Mouse (Mus musculus) heart, postnatal 36 days (tissue): ENCODE data around the gene Kcnmb4. TPM values are rescaled to one million over a fixed set of nuclear protein-coding genes. Genes with fewer than 3 reads are reported as not detected.

Experiments used
- DNase-seq, 2 experiments: peaks; one replicate each; pipeline ENCODE4 v3.0.0; 2021 to 2022
- intact Hi-C: fragments of 180-260 bp; cut with DNase I; formaldehyde crosslinking; loops from one replicate; pipeline ENCODE4 v1.15.1; 2025
- total RNA-seq, 2 experiments: library from RNA; stranded (reverse); gene quantifications; 2 replicates each; pipeline ENCODE4 v1.2.3; 2021

Gene Kcnmb4
- under 1 TPM; 0.22 to 0.24 TPM for total RNA-seq

DNA sequence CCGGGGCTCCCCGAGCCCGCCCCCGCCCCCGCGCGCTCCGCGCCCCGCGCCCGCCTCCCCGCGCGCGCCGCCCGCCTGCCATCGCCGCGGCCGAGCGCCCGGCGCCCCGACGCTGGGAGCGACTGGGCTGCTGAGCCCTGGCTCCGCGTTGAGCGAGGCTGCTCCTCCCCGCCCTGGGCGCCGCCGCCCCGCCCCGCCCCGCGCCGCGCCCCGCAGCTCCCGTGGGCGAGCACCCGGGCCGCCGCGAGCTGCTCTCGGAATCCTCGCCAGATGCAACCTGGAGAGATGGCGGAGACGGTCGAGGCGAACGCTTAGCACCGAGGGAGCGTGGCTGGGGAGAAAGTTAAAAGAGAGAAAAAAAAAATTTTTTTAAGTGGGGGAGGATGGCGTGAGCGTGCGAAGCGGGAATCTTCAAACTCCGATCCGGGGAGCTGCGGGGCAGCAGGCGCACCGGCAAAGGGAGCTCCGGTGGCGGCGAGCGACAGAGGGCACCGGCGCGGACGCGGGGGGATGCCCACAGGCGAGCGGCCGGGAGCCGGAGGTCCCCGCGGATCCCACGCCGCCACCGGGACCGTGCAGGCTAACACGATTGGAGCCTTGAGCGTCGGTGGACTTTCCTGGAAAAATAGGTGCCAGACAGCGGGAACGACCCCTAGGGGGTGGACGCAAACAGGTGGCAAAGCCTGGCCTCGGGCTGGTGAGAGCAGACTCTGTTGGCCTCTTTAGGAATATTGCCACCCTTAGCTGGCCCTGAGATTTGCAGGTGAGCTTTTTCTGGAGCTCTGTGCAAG lies at the start of gene Kcnmb4:
Gene Kcnmb4, minus strand, starts transcription at position 120 of the 791 bp plus-strand sequence.
- intact Hi-C loops, result loop anchor here (5.0 kb wide), 1 partner anchor 373 kb away; no protein-coding TSS in a partner anchor
- peak; percentile 15 to 22 for DNase-seq

DNA sequence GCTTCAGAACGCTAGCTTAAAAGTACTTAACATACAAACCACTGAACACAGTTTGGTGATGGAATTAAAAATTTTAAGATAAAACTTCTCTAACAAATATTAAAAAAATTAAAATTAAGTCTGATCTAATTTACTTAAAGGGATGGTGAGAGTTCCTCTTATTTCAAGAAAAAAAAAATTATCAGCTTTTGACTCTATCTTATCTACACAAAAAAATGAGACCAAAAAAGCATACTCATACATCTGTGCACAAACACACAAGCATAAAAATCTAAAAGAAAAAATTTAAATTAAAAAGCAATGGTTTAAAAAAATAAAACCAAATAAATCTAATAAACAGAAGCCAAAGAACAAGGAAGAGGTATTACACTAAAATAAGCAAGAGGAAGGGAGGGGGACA lies 45.9 kb upstream of the Kcnmb4 start:
- intact Hi-C loops, result no loop called here
- no peak for DNase-seq

GRCm38 (mm10) chr10:116515590-116515989 lies 41.9 kb upstream of the Kcnmb4 start:
- intact Hi-C loops, result no loop called here
- DNase-seq, result no peak

DNA sequence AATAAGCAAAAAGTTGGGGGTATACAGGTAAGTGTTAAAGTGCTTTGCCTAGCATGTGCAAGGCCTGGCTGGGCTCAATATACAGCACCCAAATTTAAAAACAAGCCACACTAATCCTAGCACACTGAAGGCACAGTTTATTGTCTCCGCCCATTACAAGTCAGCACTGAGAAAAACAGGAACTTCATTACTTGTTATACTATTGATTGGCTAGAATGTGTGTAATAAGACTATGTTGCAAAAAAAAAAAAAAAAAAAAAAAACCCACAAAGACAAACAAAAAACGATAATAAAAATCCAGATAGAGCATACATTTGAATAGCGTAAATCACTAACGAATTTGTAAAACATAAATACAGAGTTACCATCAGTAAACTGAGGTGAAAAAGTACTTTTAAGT lies 41.5 kb upstream of the Kcnmb4 start:
- intact Hi-C loops, result no loop called here
- no peak for DNase-seq

DNA sequence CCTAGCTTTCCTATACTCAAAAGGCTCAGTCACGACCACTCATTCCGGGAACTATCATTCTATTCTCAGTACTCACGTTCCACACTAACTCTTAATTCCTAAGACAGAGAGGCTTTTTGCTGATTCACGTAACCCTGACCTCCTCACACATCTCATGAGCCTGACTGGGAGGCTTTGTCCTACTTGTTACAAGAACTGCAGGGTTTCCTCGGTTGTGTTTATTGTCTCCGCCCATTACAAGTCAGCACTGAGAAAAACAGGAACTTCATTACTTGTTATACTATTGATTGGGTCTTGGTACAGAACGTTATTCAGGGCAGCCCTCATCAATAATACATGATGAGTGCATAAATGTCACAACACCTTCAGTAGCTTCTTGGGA lies 39.6 kb upstream of the Kcnmb4 start:
- no peak for DNase-seq
- intact Hi-C loops, result no loop called here

DNA sequence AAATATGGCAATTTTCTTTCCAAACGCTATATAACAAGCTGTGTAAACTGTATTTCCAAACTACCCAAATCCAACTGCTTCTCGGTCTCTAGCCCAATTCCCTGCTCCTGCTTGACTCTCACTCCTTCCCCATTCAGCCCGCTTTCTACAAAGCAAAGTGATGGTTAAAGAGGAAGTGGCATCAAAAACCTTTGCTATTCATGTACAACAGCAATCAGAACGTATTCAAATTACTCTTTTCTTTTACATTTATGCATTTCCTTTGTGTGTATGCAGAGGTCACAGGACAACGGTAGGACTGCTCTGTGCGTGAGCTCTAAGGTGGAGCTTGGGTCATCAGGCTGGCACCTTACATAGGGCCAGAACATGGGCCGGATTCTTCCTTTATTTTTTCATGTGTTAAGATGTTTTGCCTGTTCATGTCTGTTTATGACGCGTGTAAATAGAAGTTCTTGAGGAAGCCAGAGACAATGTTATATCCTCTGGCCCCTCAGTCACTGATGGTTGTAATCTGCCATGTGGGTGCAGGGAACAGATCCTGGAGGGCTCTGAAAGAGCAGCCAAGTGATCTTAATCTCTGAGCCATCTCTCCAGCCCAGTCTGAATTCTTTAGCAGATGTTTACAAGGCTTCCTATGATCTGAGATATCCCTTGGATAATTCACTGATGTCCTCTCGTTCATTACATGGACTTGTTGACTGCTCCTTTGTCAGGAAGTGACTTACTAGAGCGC lies 39.0 kb upstream of the Kcnmb4 start:
- intact Hi-C loops, result no loop called here
- no peak for DNase-seq

- intact Hi-C loops, result no loop called here
- no peak for DNase-seq
Observed at GRCm38 (mm10) chr10:116505303-116506014, 31.8 kb upstream of the Kcnmb4 start.

DNA sequence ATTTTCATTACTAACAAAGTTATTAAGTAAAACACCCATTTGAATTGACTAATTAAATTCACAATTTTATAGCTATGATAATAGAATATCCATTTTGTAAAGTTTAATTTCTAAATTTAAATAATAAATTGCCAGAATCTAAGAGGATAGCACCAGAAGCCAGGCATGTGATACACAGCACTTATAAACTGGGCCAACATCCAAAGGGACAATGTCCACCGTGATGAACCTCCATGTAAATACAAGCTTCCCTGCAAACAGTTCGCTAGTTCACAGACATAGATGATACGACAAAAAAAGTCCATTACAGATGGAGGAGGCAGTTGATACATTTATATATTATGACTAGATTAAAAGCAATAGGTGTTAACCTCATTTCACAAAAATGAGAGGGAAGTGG lies 19.1 kb upstream of the Kcnmb4 start:
- DNase-seq, result no peak
- intact Hi-C loops, result no loop called here

GRCm38 (mm10) chr10:116486895-116487747 lies 13.4 kb upstream of the Kcnmb4 start:
- intact Hi-C loops, result no loop called here
- DNase-seq, result no peak

- intact Hi-C loops, result no loop called here
Observed at GRCm38 (mm10) chr10:116481917-116482316, 8.2 kb upstream of the Kcnmb4 start.

GRCm38 (mm10) chr10:116480988-116481387 lies 7.3 kb upstream of the Kcnmb4 start:
- intact Hi-C loops, result no loop called here
- no peak for DNase-seq

More at GRCm38 (mm10) chr10:116481917-116482316, 8.2 kb upstream of the Kcnmb4 start:
- no peak for DNase-seq

DNA sequence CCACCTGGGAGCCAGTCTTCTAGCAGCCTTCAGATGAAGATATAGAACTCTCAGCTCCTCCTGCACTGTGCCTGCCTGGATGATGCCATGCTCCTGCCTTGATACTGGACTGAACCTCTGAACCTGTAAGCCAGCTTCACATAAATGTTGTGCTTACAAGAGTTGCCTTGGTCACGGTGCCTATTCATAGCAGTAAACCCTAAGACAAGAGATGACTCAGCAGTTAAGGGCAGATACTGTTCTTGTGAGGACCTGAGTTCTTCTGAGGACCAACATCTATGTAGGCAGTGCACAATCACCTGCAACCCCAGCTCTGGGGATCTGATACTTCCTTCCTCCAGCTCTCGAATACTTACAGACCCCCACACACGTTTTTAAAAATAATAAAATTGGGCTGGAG lies 2.9 kb upstream of the Kcnmb4 start:
- DNase-seq, result no peak
- intact Hi-C loops, result no loop called here

DNA sequence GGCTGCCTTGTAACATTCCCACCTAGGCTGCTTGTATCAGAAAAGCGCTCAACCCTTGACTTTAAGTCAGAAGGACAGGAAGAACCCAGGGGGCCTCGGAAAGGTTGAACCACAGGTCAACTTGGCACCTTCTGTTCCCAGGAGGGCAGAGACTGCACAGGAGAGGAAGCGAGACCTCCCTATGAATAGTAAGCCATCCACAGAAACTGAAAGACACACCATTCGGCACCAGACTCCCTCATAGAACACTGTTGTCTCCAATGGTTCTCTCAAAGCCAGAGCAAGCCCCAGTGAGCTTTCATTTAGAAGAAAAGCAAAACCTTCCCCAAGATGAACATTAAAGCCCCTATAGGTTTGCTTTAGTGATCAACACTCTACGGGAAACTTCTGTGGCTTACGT lies 2.0 kb upstream of the Kcnmb4 start:
- no peak for DNase-seq
- intact Hi-C loops, result no loop called here

- intact Hi-C loops, result loop anchor here (5.0 kb wide), 1 partner anchor 374 kb away; no protein-coding TSS in a partner anchor
- peak; percentile 7 to 19 for DNase-seq
Observed at GRCm38 (mm10) chr10:116473071-116473758, 463 bp downstream of the Kcnmb4 start.

GRCm38 (mm10) chr10:116472579-116472978 lies 1.1 kb downstream of the Kcnmb4 start:
- no peak for DNase-seq
- intact Hi-C loops, result loop anchor here (5.0 kb wide), 1 partner anchor 375 kb away; no protein-coding TSS in a partner anchor

DNA sequence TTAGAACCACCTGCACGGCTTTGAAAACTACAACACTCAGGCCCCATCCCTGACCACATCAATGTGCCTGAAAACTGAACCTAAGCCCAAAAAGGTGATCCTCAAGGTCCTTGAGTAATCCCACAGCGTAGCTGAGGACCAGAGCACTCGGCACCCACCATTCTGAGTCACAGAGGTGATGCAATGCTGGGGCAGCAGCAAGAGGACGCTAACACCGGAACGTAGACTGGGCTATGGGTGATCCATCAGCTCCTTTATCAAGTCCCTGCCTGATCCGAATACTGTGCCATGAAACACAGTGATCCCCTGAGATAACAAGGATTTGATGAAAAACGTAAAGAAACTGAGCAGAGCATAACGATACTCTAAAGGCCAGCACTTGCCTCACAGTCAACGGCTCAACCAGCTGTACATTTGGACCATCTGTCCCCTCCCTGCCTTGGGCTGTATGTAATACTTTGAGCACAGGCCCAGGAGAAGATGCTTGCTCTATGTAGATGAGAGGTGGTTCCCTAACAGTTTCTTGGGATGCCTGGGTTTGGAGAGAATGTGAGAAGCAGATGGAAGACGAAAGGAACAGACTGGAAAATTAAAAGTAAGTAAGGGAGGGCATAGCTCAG lies 3.3 kb downstream of the Kcnmb4 start:
- intact Hi-C loops, result loop anchor here (5.0 kb wide), 1 partner anchor 377 kb away; no protein-coding TSS in a partner anchor
- DNase-seq, result no peak

- intact Hi-C loops, result no loop called here
- no peak for DNase-seq
Observed at GRCm38 (mm10) chr10:116468094-116468493, 5.6 kb downstream of the Kcnmb4 start.

DNA sequence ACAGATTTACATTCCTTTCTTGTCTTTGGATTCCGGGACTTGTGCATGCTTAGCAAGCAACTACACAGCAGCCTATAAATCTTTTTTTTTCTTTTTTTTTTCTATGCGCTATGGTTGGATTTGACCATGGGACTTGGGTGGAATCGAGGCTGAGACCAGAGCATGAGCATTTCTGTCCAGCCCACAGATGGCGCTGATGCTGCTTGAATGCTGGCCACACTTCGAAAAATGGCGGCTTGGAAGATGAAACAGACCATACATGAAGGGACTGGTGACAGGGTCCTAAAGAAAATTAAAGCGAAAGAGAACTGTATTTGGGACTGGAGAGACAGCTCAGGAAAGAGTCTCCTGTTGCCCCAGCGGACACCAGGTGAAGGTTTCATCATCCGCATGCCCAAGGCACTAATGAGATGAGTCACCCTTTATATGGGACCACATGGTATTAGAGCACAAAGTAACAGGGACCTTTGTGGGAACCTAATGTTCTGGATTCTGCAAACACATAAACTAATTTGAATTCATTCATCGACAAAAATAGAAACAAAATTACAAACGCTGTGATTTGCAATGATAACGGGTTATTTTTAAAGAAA lies 9.8 kb downstream of the Kcnmb4 start:
- intact Hi-C loops, result no loop called here
- DNase-seq, result no peak

DNA sequence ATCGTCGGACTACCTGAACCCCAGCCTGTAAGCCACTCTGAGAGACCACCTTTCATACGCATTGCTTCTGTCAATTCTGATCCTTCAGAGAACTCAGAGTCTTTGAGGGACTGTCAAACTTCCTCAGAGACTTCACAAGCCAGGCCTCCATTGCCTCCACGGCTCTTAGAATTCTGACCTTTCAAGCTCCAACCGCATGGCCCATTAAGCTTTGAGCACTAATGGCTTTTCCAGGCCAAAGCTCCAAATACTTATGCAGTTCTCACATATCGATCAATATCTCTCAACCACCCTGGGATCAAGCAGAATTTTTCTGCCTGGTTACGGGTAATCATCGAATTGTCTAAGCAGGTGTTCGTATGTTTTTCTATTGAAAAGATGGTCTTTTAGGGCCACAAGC lies 12.2 kb downstream of the Kcnmb4 start:
- intact Hi-C loops, result no loop called here
- no peak for DNase-seq
